Mouse (Mus musculus) left cerebral cortex, adult 9 months (tissue): ENCODE measurements around the gene Hcrtr2.

Experiments
- DNase-seq, 2 experiments: peaks; one replicate each; pipeline ENCODE4 v3.0.0; 2022; ENCODE audit warnings: low spot score in 2 of 2

The Hcrtr2 gene

DNA sequence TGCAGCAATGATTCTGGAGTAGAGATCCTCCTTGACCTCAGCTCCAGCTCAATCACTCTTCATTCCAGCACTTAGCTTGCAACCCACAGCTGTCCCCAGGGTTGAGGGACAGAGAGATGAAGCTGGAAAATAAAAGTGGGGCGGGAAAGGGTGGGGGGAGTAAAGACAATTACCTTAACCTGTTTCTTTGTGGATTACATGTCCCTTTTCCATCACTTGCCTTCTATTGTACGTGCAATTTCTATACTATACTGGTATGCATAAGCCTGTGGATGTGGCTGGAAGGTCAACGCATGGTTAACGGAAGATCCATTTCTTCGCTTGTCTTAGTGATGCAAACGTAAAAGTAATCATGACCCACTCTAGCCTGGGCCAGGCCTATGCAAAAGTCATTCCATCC, at the start of gene Hcrtr2:
Hcrtr2 (minus strand) TSS at position 101 of the 400 bp plus-strand sequence.
- no peak for DNase-seq

- DNase-seq, result no peak
These were observed 41.2 kb upstream of the Hcrtr2 start for GRCm38 (mm10) chr9:76364874-76365273.

DNA sequence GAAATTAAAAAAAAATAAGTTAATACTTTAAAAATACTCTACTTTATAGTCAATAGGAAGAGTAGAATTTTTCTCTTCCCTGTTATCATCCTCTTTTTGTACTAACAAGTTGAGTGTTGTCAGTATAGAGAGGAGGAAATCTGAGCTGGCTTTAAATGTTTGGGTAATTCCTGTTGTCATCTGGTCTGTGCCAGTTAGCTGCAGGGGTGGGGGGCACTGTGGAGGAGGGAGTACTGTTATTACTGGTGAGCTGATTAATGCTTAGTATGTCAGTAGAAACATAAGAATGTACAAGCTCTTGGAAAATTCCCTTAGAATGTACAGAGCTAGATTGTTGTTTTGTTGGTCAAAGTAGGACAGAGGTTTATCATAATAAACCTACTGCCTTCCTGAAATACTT, 36.7 kb upstream of the Hcrtr2 start:
- DNase-seq, result no peak

DNA sequence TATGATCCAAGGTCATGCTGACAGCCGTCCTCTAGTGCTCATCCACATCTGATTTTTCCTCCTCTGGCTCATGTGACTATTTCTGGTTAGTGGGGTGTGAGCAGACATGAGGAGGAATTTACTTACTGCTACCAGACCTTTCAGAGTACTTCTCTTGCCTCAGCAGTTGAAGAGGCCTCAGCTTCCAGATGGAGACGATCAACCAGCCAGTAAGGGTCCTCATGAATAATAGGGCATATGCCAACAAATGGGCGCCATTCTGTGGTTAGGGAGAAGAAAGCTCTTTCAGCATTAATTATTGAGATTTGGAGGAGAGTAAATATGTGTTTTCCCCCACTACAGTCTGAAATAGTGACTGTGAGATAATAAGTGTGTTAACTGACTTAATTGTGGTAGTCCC, 28.7 kb upstream of the Hcrtr2 start:
- no peak for DNase-seq

DNA sequence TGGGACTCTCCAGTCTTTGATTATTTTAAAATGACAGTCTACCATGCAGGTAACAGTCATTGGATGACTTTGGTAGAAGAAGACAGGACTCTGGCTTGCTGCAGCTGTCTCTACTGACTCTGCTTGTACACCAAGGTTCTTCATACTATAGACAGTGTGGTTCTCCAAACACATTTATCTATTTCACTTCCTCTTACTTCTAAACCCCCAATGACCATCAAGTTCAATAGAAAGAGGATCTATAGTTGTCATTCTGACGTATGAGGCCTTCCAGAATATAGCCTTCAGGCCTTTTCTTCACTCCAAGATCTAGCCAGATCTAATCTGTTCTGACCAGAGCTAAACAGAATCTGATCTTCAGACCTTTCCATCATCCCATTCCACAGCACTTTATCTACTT, 23.6 kb upstream of the Hcrtr2 start:
- DNase-seq, result no peak

GRCm38 (mm10) chr9:76331081-76331480, 7.4 kb upstream of the Hcrtr2 start:
- peak; percentile 9 to 74 for DNase-seq

DNA sequence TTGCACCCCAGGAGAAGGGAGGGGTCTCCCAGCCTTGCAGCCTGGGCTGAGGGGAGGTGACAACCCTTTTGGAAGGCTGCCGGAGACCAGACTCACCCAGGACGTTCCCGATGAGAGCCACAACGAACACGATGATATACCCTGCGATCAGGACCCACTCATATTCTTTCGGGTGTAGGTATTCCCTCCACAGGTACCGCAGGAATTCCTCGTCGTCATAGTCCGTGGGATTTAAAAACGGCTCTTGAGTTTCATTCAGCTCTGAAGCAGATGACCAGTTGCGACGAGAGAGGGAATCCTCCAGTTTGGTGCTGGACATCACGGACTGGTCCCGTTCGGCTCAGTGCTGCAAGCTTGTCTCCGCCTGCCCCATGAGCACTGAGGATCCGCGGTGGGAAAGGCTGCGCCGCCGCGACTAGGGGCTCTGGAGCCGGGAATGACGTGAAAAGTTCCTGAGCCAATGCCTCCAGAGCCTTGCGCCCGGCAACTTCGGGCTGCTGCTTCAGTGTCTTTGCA, 412 bp downstream of the Hcrtr2 start:
- DNase-seq, result peak in 1 of 2 experiments; percentile 31

DNA sequence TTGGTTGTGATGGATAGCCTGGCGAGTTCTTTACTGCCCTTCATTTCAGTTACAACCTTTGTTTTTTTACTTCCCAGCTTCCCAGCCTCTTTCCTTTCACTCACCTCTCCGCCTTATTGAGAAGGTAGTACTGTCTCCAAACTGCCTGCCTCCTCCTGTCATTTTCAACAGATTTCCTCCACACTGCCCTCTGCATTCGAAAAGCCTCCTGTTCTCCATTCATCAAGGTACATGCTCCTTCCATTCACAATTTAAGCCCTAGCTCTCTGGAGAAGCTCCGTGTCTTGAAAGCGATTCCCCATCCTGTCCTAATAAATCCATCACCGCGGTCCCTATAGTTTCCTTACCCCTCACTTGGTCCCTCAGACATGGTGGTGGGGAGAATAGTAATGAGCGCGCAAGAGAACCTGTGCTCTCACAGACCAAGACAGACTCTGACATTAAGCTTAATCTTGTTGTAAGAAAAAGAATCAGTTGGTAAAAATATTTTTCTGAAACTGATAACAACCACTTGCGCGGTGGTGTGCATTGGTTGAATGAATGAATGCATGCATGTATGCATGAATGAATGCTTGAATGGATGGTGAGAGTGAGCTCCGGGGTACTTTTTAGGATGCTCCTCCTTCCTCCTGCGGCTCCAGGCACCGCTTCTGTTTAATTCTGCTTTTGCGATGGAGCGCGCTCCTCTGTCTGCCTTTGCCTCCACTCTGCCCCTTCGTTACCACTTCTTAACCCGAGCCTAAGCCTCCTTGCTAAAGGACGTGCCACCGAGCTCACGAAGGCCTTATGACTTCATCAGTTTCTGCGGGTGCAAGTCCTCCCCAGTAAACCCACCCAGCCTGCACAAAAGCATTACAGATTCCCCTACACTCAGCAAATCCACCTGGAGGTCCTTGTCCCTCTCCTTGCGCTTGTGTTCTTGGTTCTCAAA, 1.3 kb downstream of the Hcrtr2 start:
- no peak for DNase-seq

- DNase-seq, result no peak
These were observed 2.1 kb downstream of the Hcrtr2 start for GRCm38 (mm10) chr9:76321589-76321988.

DNA sequence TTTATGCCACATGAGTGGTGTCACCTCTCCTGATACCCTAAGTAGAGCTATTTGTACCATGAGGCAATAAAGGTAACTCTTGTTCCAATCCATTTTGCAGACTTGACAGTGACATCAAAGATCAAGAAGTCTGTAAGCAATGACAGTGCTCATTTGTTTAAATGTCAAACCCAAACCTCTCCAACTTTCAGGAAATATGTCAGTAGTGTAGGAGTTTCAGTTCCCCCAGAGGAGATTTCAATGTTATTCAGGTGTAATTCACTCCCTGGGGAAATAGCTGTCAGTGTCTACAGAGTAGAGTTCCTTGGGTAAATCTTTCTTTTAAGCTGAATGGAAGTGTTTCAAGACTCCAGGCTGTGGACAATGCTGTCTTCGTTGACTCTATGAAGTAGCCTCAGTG, 2.9 kb downstream of the Hcrtr2 start:
- no peak for DNase-seq

DNA sequence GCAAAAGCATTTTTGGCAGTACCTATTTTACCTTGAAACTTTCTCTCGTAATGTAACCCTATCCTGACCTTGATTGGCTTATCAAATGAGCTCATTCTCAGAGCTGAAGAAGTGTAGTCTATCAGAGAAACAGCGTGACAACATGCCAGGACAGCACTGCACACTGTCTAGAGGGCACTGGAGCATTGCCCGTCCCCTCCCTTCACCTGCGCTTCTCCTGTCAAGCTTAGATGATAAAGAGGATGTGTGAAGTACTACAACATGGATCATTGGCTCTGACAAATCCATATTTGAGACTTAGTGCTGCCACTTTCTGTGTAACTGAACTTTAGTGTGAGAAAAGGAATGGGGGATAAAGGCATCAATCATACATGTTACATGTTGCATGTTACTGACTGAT, 5.4 kb downstream of the Hcrtr2 start:
- no peak for DNase-seq

GRCm38 (mm10) chr9:76315096-76315495, 8.6 kb downstream of the Hcrtr2 start:
- DNase-seq, result no peak

- DNase-seq, result no peak
These were observed 9.7 kb downstream of the Hcrtr2 start for GRCm38 (mm10) chr9:76313921-76314320.

GRCm38 (mm10) chr9:76312221-76312620, 11.4 kb downstream of the Hcrtr2 start:
- DNase-seq, result no peak

- no peak for DNase-seq
These were observed 32.3 kb downstream of the Hcrtr2 start for GRCm38 (mm10) chr9:76291384-76291783.

- DNase-seq, result no peak
These were observed 52.8 kb downstream of the Hcrtr2 start for GRCm38 (mm10) chr9:76270886-76271285.

DNA sequence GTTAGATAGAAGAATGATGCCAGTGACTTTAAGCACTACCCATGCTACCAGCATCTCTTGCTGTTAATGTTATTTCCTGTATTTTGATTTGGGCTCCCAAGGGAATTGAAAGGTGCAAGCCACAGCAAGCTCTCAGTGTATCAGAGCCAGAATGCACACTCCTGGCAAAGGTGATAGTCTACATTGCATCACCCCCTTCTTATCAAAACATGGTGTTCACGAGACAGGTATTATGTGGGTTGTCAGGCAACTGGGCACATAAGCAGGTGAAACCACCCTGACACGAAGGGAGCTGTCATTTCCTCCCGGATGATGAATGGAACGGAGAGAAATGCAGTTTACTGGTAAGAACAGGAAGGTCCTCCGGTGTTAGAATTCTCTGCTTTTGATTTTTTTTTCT, 65.9 kb downstream of the Hcrtr2 start:
- no peak for DNase-seq

- DNase-seq, result no peak
These were observed 71.1 kb downstream of the Hcrtr2 start for GRCm38 (mm10) chr9:76252544-76252943.

DNA sequence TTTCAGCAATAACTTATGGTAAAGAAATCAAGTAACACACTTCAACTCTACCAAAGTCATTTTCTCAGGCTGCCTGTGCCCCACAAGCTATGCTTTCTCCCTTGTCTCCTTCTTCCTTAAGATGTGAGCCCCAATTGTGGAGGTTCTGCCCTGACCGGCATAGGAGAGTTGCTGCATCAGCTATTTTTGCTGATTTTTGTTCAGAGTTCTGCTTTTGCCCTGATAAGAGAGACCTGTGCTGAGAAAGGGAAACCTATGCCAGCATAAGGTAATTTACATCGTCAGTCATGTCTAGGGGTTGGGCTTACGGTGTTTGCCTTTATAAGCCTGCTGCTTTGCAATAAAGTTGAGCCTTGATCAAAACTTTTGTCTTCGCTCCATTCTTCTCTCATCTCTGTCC, 71.5 kb downstream of the Hcrtr2 start:
- no peak for DNase-seq

DNA sequence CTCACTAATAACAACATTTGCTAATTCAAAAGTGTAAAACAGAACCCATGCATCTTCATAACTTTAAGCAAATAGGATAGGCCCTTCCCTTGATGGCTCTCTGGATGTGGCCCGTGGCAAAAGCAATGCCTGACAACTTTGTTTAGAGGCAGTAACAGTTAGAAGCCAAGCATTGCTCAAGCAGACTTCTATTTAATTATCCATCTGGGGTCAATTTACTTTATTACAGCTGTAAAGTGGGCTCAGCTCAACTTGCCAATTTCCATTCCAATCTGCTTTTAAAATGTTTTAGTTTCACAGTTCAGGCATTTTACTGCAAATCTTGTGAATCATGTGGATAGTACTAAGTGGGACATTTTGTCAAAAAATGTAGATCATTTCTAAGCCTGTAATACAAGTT, 81.3 kb downstream of the Hcrtr2 start:
- DNase-seq, result no peak

- no peak for DNase-seq
These were observed 85.7 kb downstream of the Hcrtr2 start for GRCm38 (mm10) chr9:76237946-76238345.

DNA sequence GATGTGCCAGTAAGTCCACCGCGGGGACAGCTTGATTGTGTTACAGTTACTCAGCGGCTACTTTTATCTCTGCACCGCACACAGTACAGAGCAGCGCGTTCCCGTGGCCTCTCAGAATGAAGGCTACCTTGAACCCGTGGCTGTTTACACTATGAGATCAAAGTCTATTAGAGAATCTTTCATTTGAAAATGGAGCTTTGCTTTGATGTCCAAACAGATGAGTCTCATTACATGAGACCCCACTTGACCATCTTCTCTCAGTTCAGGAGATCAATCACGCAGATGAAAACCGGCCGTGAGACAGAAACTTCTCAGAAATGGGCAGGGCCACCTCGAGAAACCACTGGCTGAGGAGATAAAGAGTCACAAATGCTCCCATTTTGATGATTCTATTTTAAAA, 86.4 kb downstream of the Hcrtr2 start:
- no peak for DNase-seq

- DNase-seq, result peak in 1 of 2 experiments; percentile 60
These were observed 87.0 kb downstream of the Hcrtr2 start for GRCm38 (mm10) chr9:76236626-76237025.
